Mouse (Mus musculus) brain, embryonic 14.5 days (tissue): Measurements from ENCODE around the gene Stx3.

Experiments
- CTCF ChIP-seq: fragments of 200-500 bp; IDR thresholded peaks from 2 replicates; pipeline ENCODE4 v1.5.1; 2012; ENCODE audit warnings: inconsistent platforms, mild to moderate bottlenecking, moderate library complexity, borderline replicate concordance; ENCODE audit not compliant: insufficient read depth, insufficient read length; ENCODE audit errors: extremely low read depth
- POLR2A ChIP-seq: fragments of 200-500 bp; IDR thresholded peaks from 2 replicates; pipeline ENCODE4 v1.6.1; 2012; ENCODE audit warnings: mild to moderate bottlenecking, inconsistent platforms, borderline replicate concordance; ENCODE audit not compliant: poor library complexity, insufficient read depth, insufficient read length, severe bottlenecking; ENCODE audit errors: extremely low read depth

DNA sequence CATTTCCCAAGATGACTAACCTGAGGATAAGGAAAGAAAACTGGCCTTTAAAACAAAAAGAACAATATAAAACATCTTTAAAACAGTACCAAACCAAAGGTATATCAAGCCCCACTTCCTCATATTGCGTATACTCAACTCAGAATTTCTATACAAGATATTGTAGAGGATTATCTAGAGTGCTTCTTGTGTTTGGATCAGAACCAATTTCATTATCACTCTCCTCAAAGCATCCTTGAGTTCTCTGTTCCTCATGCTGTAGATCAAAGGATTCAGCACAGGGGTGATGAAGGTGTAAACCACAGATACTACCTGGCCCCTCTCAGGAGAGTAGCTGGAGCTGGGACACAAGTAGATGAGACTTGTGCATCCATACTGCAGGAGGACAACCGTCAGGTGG, 35.6 kb upstream of the Stx3 start:
- TF ChIP-seq POLR2A = no peak
- no peak for TF ChIP-seq CTCF
